Mouse (Mus musculus): ENCODE results near the gene Sh2d1a.

- TF ChIP-seq POLR2A (IDR thresholded peaks at IDR 0.05; ENCODE audit: insufficient read length, low read depth), result no peak
- TF ChIP-seq TCF12 (IDR thresholded peaks at IDR 0.05; ENCODE audit: insufficient read depth, poor library complexity, severe bottlenecking), result no peak
- TF ChIP-seq USF1 (IDR thresholded peaks at IDR 0.05; ENCODE audit: low read depth), result no peak
- no peak for TF ChIP-seq REST (IDR thresholded peaks at IDR 0.05; ENCODE audit: insufficient read depth, insufficient read length)
- TF ChIP-seq CEBPB (IDR thresholded peaks at IDR 0.05; ENCODE audit: insufficient read depth, poor library complexity, severe bottlenecking), result no peak
- TF ChIP-seq E2F4 (IDR thresholded peaks at IDR 0.05; ENCODE audit: insufficient read depth), result no peak
- TF ChIP-seq MAX (IDR thresholded peaks at IDR 0.05; ENCODE audit: low read depth), result no peak
- TF ChIP-seq TCF3 (IDR thresholded peaks at IDR 0.05; ENCODE audit: insufficient read length, low read depth), result no peak
- TF ChIP-seq POLR2AphosphoS2 (IDR thresholded peaks at IDR 0.05; ENCODE audit: insufficient read length, low read depth), result no peak
Observed at GRCm38 (mm10) chrX:42511105-42511504, 8.9 kb downstream of the Sh2d1a start.
